Mouse (Mus musculus): ENCODE results near the gene Mfsd14b. TPM values are rescaled to one million over a fixed set of nuclear protein-coding genes. Genes with fewer than 3 reads are reported as not detected.

Gene Mfsd14b
- total RNA-seq (2021): 10 to 100 TPM; 18.8 to 19.4 TPM

DNA sequence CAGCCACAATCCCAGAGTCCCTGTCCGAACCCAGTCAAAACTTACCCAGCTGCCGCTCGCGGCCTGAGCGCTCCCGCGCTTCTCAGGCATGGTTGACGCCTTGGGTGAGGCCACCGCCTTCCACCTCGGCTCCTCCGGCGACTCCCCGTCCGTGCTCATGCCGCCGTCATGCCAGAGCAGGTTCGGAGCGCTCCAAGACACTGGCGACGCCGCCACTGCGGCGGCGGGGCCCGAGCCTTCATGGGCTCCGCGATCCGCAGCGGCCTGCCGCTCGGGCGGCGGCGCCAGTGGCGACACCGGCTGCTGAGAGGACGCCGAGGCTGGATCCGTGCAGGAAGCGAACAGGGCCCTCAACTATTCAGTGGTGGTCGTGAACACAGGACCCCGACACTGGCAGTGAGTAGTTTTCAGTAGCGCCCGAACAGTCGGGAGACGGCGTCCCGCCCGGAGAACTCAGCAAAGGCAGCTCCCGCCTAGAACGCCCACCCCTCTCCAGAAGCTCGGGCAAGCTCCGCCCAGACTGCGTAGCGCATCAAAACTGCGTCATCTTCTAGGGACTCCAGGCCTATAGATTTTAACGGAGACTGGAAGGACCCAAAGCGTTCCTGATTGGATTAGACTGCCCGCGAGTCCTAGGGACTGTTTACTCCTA, at the start of gene Mfsd14b:
Mfsd14b (minus strand) TSS at position 517 of the 652 bp plus-strand sequence.
- intact Hi-C loops (cut with DNase I): loop anchor here (5.0 to 10.0 kb wide), 2 partner anchors 130 to 162 kb away; partner anchors contain the start of gene Zfp369

DNA sequence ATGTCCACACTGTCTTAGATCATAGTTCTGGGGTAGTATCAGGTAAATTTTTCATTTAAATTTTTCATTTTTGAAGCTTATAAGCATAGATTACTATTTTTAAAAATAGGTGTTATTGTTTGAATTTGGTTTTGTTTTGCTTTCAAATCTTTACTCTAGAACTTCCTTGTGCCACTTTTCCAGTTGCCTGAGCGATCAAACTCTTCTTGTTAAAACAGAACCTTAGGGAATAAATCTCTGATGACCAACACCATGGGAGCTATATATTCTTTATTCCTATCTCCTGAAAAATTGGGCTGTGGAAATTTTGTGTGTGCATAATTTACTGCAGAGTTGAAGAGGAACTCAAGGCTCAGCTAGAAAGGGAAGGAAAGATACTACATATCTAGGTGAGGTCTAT, 37.2 kb upstream of the Mfsd14b start, which contains the start of gene Olfr466:
Olfr466 (plus strand) TSS at position 301 of the 400 bp plus-strand sequence.
- intact Hi-C loops (cut with DNase I): no loop called here
- DNase-seq: no peak

More for the DNA sequence above, at the start of gene Mfsd14b:
- peak; percentile 88 to 90 for DNase-seq

DNA sequence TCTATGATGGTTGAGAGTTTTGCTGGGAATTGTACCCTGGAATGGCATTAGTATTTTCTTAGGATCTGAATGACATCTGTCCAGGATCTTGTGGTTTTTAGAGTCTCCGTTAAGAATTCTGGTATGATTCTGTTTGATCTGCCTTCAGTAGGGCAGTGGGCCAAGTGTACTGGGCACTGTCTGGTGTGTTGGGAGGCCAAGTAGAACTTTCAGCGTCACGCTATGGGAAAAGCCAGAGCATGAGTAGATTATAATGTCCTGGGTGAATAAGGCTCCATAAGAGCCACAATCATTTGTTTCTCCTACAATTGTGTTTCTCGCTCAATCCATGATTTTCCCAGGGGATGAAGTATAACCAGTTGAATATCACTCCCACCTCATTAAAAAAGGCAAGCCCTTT, 25.0 kb upstream of the Mfsd14b start, which contains the start of gene Olfr465-ps1:
Olfr465-ps1 (plus strand) TSS at position 301 of the 400 bp plus-strand sequence.
- DNase-seq: no peak
- intact Hi-C loops (cut with DNase I): no loop called here

DNA sequence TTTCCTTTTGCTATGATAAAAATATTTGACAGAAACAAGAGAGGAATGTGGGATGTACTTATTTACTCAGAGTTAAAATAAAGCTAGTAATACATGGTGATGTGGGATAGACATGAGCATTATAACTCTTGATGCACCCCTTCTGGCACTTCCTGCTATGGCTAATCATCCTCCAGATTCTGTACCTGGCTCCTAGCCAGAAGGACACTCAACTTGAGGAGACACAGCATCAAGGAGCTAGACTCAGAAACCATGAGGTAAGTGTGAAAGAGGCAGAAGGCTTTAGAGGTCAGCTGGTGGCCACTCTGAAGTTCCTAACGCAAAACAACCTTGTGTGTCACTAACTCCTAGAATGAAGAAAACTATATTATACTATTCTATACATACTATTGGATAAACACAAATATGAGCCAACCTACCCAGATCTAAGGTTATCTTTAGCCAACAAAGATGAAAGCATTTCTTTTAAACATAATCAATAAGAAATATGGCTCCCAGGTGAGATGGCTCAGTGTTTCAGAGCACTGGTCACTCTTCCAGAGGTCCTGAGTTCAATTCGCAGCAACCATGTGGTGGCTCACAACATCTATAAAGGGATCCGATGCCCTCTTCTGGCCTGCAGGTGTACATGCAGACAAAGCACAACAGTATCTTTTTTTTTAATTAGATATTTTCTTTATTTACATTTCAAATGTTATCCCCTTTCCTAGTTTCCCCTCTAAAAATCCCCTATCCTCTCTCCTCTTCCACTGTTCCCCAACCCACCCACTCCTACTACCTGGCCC, 14.5 kb upstream of the Mfsd14b start:
- DNase-seq: no peak
- intact Hi-C loops (cut with DNase I): loop anchor here (2.0 to 5.0 kb wide), 2 partner anchors 92 to 685 kb away; no protein-coding TSS in a partner anchor

DNA sequence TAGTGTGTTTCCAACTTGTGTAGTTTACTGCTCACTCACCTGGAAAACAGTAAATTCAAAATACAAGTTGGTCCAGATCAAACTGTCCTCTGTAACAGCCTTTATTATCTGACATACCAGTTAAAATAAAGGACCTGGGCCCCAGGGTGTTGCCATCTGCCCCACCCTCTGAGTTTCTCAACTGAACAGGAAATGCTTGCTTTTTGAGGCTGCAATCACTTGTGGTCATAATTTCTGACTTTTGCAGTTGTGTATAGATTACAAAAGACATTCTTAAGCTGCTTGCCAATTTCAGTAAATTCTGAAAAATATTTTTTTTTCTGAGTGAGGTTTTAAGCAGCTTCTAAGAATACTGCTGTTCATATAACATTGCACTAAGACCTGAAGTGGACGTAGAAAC, 9.3 kb upstream of the Mfsd14b start:
- intact Hi-C loops (cut with DNase I): no loop called here
- no peak for DNase-seq

DNA sequence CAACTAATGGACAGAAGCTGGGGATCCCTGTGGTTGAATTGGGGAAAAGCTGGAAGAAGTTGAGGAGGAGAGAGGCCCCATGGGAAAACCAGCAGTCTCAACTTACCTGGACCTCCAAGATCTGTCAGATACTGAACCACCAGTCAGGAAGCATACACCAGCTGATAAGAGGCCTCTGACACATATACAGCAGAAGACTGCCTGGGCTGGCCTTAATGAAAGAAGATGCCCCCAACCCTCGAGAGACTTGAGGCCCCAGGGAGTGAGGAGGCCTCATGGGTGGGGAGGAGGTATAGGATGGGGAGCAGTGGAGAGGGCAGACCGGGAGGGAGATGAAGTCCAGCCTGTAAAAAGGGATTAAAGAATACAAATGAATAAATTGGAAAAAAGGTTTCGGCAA, 8.2 kb upstream of the Mfsd14b start:
- intact Hi-C loops (cut with DNase I): no loop called here
- no peak for DNase-seq

DNA sequence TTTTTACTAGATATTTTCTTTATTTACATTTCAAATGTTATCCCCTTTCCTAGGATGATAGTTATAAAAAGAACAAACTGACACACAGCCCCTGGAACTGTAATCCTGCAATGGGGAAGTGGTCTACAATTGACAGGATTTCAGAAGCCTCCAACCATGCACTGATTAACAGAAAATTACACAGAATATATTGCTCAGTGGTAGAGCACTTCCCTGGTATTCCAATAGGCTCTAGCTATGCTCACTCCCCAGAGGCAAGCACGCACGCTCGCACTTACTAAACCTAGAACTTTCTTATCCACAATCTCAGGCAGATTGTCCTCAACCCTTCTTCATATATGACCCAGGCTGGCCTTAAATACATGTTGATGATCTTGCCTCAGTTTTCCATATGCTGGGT, 464 bp upstream of the Mfsd14b start:
- intact Hi-C loops (cut with DNase I): loop anchor here (5.0 to 10.0 kb wide), 2 partner anchors 129 to 162 kb away; partner anchors contain the start of gene Zfp369
- DNase-seq: no peak

DNA sequence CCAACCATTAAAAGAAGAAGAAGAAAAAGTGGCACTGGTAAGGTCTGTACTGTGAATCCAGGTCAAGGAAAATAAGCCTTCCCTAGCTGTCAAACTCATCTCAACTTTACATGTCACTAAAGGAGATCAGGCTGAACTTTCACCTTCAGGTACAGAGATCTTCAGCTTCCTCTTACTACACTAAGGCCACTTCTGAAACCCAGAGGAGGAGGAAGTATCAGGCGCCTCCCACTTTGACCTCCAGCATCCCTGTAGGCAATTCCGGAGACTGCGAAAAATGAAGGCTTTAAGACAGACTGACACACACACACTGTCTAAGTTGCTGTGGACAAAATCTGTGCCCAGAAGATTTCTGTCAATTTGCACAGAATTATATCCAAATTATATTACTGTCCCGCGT, 814 bp downstream of the Mfsd14b start:
- intact Hi-C loops (cut with DNase I): loop anchor here (5.0 to 10.0 kb wide), 2 partner anchors 130 to 163 kb away; partner anchors contain the start of gene Zfp369
- DNase-seq: peak; percentile 8 to 11

DNA sequence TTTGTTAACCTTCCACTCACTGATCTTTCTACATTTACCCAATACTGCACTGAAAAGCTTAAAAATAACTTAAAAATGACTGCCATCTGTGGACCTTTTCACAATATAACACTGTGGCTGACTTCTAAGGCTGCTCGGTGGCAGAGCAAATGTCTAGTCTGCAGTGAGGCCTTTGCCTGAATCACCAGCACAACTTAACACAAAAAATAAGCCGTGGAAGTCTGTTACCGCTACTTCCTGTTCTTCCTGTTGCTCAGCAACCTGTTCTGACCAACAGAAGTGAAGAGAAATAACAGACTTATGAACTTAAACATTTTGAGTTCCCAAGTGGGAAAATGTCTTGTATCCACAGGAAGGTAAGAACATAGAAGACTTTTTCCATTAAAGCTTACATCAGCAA, 11.5 kb downstream of the Mfsd14b start:
- intact Hi-C loops (cut with DNase I): no loop called here
- no peak for DNase-seq

DNA sequence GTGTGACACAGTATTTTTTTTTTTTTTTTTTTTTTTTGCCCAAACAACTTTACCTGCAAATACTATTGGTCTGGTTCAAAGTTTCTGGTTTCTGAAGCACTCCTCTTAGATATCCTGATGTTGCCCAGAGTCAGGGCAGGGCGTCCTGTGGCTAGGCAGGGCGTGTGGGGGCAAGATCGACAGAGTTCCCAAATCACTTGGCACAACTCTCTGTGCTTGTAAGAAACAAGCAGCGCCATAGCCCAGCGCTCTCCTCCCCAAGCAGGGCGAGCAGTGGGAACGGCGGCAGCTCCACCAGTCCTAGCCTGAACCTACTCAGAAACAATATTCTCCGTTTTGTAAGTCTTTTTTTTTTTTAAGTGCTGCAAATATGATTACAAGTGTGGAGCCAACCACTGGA, 12.1 kb downstream of the Mfsd14b start:
- DNase-seq: no peak
- intact Hi-C loops (cut with DNase I): no loop called here

DNA sequence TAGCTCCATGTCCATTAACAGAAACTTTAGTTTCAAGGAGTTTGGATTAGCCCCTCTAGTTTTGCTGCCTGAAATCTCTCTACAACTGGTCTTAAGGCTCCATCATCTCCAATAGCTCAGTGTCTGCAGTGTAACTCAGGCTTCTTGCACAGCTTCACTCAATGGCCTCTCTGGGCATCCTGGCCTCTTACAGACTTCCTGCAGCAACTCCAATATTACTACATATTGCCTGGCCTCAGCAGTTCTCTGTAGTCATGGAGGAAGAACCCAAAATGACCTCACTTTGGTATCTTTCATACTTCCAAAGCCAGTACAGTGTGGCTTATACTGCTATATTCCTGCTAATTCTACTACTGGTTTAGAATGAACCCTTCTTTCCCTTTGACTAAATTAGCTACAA, 15.8 kb downstream of the Mfsd14b start:
- DNase-seq: no peak
- intact Hi-C loops (cut with DNase I): no loop called here

DNA sequence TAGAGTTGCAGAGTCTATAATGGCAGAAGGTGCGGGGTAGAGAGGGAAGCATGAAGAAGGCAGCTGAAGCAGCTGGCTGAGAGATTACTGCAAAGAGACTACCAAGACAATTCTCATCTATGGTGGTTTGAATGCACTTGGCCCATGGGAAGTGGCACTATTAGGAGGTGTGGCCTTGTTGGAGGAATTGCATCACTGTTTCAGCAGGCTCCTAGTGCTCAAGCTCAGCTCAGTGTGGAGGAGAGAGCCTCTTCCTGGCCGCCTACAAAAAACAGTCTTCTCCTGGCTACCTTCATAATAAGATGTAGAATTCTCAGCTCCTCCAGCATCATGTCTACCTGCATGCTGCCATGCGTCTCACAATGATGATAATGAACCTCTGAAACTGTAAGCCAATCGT, 16.9 kb downstream of the Mfsd14b start:
- intact Hi-C loops (cut with DNase I): no loop called here

DNA sequence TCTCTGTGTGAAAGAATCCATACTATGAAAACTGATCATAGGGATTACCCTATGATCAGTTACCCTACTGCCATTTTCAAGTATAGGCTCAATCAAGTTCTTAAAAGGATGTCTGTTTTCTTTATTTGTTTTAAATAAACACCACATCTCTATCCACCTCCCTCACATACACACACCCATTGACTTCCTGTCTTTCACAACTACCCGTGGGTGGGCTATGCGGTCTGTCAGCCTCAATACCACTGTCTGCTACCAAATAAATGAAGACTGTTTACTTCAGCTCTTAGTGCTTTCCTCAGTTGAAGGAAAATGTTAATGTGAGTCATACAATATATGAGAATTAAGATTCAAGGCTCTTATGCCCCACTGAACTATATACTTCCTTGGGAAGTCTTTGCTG, 42.8 kb downstream of the Mfsd14b start:
- intact Hi-C loops (cut with DNase I): no loop called here
- DNase-seq: no peak

More for the DNA sequence above, 16.9 kb downstream of the Mfsd14b start:
- DNase-seq: no peak

DNA sequence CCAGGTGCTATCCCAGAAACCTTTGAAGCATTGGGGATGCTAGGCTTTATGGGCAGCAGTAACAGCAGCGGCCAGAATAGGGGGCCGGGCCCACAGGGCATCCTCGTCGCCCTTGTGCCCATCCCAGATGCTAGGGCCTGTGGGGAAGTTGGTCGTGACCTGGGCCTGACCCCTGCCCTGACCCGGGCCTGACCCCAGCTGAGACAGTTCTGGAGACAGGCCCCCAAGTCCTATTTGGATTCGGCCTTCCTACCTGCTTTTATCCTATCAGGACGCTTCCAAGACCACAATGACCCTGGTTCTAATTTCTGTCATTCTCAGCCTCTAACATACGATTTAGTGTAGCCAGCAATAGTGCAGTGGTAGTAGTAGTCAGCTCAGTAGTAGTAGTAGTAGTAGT, 60.1 kb downstream of the Mfsd14b start, which contains the start of gene Prss47:
Prss47 (minus strand) TSS at position 101 of the 400 bp plus-strand sequence.
- intact Hi-C loops (cut with DNase I): no loop called here
- no peak for DNase-seq

DNA sequence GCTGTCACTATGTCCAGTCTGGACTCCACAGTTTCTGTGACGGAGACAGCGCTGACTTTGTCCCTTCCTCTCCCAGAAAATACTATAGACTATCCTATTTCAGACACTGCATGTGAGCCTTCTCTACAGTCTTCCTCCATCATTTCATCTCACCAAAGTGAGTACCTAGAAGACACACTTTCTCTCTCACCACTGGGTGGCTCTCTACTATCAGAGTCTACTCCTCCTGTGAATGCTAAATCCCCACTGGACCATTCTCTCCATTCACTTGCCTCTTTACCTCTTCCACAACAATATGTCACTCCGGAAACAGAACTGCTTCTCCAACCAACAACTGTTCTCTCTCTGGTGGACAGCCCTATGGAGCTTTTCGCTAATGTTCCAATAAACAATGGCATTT, 77.7 kb downstream of the Mfsd14b start:
- intact Hi-C loops (cut with DNase I): loop anchor here (2.0 kb wide), 1 partner anchor 92 kb away; no protein-coding TSS in a partner anchor
- no peak for DNase-seq

DNA sequence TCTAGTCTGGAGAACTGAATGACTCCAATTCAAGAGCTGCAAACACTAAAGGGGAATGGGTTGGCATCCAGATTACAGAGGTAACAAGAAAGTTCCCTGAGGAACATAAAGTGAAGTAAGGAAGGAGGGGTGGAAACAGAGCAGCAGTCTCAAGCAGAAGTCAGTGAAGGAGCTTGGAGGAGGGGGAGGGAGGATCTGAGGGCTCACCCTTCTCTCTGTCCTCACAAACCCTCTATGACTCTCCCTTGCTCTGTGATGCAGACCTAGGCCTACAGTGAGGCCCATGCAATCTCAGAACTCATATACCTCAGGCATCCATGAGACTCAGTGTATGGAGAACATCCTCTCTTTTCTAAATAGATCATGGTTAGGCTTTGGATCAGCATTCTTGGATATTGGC, 80.0 kb downstream of the Mfsd14b start, which contains the start of gene Spata31d1c:
Spata31d1c (plus strand) TSS at position 301 of the 400 bp plus-strand sequence.
- DNase-seq: no peak
- intact Hi-C loops (cut with DNase I): no loop called here

Other genes starting within 250 kb of the Mfsd14b start
- gene Cntnap3, start 209.0 kb downstream of the Mfsd14b start, total RNA-seq (2021): not detected
- not detected for gene Spata31, start 195.6 kb downstream of the Mfsd14b start, total RNA-seq (2021)
- not detected for gene Spata31d1c, start 79.9 kb downstream of the Mfsd14b start, total RNA-seq (2021)
- gene Prss47, start 60.2 kb downstream of the Mfsd14b start, total RNA-seq (2021): not detected
- not detected for gene Olfr465-ps1, start 25.1 kb upstream of the Mfsd14b start, total RNA-seq (2021)
- not detected for gene Olfr466, start 37.3 kb upstream of the Mfsd14b start, total RNA-seq (2021)
- gene Nlrp4f, start 93.0 kb upstream of the Mfsd14b start, total RNA-seq (2021): not detected
- gene Gm10775, start 146.6 kb upstream of the Mfsd14b start, total RNA-seq (2021): not detected
- 10 to 100 TPM; 21.9 to 26.0 TPM for gene Zfp369, start 165.8 kb upstream of the Mfsd14b start, total RNA-seq (2021)